Mouse (Mus musculus): ENCODE data around the gene Sox1.

The Sox1 gene

DNA sequence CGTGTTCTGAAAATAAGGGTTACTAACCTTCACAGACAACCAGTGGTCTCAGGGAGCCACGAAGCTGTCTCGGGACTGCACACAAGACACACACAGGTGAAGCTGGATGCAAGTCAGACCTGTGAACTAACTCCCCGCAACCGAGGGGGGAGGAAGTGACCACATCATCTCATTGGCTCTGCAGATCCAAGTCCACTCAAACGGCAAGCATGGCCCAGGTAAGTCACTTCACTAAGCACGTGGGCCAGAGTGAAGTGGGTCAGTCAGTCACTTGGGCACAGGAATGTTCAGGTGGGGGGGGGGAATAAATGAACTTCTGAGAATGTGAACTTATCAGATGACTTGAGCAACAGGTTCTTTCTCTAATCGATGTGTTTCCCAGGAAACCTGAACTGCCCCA is 30.8 kb downstream of the Sox1 start:
- DNase-seq (ENCODE audit: low read depth, low spot score) = no peak

GRCm38 (mm10) chr8:12427346-12427745 is 32.3 kb downstream of the Sox1 start:
- no peak for DNase-seq (ENCODE audit: low read depth, low spot score)

DNA sequence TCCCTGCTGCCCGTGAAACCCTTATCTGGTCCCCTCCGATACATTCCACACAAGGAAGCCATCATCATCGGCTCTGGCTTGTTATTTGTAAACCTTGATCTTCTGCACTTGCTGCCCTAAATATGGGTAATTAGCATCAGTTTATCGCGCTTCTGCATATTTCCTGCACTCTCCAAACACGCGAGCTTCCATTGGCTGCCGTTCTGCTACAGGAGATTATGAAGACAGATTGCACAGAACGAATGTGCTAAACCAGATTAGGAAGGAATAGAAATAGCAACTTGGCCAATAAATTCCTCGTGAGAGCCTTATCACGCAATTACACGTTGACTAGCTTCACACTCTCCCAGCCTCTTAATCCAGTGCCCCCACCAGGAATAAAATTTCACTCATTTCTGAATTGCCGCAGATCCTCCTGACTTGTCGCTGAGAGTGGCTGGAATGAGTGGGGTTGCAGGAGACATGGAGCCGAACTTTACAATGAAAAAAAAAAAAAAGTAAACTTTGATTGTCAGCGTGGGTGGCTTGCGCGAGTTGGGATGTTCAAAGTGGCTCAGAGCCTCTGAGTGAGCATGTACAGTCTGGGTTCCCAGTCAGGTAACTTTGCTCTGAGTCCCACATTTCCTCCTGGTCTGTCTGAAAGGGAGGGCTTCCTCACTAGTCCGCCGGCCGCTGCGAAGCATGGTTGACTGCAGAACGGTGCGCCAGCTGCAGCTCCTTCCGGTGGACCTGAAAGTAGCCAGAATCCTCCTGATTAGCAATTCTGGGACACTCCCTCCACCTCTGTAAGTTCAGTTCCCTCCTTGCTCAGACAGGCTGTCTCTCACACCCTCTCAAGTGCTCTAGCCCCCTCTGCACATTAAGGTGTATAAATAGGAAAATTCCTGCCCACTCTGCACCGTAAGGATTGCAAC is 33.0 kb downstream of the Sox1 start:
- no peak for DNase-seq (ENCODE audit: low read depth, low spot score)

GRCm38 (mm10) chr8:12428931-12429330 is 33.8 kb downstream of the Sox1 start:
- no peak for DNase-seq (ENCODE audit: low read depth, low spot score)

- no peak for DNase-seq (ENCODE audit: low read depth, low spot score)
Measured at GRCm38 (mm10) chr8:12429601-12430172, 34.6 kb downstream of the Sox1 start.

DNA sequence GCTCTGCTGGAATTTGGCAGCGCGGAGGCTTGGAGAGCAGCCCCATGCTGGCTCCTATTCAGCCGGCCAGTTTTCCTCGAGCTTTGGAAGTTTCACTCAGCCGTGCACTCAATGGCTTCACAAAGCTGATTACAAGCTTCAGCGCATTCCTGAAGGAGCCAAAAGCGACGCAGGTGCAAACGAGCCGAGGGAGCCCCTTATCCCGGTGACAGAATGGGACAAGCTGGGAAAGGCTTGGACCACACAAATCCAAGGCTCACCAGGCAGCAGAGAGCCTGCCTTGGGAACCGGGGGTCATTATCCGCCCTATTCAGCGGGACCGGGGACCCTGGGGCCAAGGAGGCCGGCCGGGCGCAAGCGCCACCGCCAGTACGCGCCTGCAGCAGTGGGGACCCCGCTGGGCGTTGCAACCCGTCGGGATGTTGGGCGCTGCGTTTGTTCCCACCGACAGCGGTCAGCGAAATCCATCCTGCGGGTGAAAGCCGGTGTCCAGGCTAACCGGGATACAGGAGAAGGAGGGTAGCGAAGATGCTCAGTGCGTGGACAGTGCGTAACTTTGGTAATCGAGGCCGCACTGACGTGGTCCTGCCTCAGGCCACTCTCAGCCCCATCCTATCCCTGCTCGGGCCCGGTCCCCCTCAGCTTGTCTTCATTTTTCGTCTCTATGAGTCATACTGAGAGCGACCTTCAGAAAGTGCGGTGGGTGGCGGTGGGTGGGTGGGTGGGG is 35.2 kb downstream of the Sox1 start:
- no peak for DNase-seq (ENCODE audit: low read depth, low spot score)

GRCm38 (mm10) chr8:12430900-12431737 is 36.0 kb downstream of the Sox1 start:
- DNase-seq (ENCODE audit: low read depth, low spot score) = no peak

- no peak for DNase-seq (ENCODE audit: low read depth, low spot score)
Measured at GRCm38 (mm10) chr8:12431738-12432055, 36.6 kb downstream of the Sox1 start.

- DNase-seq (ENCODE audit: low read depth, low spot score) = no peak
Measured at GRCm38 (mm10) chr8:12432546-12432945, 37.5 kb downstream of the Sox1 start.

DNA sequence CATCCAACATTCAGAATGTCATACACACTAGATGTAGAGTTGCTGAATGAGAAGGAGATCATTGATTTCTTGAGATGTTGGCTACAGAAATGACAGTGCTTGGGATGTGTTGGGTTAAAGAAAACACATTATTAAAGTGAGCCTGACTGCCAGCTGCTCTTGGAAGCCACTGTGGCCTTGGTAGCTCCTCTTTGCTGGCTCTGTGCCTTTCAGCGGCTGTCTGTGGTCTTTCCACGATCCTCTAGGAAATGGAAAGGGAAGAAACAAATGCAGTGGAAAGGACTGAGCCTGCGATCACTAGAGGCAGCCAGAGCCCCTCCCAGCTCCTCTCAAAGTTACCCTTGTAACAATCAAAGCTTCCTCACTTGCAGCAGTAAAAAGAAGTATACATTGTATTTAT is 39.7 kb downstream of the Sox1 start:
- no peak for DNase-seq (ENCODE audit: low read depth, low spot score)

- no peak for DNase-seq (ENCODE audit: low read depth, low spot score)
Measured at GRCm38 (mm10) chr8:12438021-12438420, 42.9 kb downstream of the Sox1 start.

DNA sequence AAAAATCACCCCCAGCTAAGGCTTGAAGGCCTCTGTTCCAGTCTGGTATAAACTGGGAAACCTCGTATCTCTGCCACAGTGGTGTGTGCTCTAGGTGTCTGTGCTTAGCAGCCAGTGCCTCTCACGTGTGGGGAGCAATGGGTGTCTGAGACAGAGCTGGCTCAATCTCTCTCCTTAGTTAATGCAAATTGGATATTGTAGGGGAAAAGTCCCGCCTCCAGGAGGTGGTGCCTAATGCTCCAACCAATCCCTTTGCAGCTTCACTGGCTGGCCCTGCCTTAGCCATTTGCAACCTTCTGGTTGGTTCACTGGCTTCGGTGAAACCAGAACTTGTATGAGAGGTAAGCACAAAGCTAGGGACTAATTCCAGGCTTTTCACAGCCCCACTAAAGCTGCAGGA is 43.9 kb downstream of the Sox1 start:
- no peak for DNase-seq (ENCODE audit: low read depth, low spot score)

DNA sequence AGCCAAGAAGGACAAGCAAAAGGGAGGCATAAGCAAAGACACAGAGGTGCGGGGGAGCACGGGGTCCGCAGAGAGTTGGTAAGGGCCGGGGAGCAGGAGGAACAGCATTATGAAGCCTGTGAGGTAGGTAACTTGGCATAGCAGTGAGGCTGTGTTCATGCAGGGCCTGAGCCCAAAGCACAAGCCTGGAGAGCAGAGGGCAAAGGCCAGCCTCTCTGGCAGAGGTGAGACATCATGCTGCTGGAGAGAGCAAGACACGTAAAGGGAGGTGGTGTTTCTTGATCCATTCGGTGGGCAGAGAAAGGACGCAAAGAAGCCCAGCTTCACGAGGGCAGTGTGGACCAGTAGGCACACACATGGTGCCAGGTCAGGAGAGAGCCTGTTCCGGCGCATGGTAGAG is 44.8 kb downstream of the Sox1 start:
- no peak for DNase-seq (ENCODE audit: low read depth, low spot score)

- no peak for DNase-seq (ENCODE audit: low read depth, low spot score)
Measured at GRCm38 (mm10) chr8:12440997-12441396, 45.9 kb downstream of the Sox1 start.

DNA sequence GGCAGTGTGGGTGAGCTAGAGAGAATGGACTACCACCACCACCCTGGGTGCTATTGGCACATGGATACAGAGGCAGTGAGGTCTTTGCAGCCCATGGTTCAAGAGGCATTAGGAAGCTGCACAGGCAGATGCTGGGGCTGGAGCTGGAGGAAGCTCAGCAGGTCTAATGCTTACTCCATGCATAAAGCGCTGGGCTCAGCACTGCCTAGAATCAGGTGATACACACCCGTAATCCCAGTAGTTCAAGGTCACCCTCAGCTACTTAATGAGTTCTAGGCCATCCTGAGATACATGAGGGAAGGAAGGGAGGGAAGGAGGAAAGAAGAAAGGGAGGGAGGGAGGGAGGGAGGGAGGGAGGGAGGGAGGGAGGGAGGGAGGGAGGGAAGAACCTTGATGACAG is 50.2 kb downstream of the Sox1 start:
- DNase-seq (ENCODE audit: low read depth, low spot score) = no peak

DNA sequence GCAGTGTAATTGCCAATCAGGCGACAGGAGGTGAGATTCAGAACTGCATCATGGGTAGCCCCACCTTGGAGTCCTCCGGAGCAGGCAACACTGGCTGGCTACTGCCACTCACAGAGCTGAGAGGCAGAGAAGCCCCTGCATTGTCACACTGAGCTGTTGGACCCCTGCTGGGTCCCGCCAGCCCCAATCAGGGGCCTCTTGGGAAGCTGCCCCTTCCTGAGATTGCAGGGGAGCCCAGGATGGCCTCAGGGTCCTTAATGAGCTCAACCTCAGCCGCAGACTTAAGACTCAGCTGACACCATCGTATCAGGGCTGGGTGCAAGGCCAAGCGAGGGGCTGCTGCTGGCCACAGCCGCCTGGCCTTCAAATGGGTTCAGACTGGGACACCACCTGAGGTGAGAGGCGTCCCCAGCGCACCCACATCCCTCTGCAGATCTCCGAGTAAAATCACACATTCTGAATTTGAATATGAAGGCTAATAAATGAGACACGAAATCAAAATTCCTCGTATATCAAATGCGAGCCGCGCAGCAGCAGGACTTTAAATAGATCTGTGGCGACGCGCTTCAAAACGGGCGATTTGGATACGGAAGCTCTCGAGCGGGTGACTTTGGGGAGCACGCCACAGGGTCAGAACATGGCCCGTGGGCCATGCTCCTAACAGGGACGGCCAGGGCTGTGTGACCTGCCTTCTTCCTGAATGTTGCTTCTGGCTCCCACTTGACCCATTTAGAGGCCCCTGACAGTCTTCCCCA is 51.0 kb downstream of the Sox1 start:
- DNase-seq (ENCODE audit: low read depth, low spot score) = no peak
